Mouse (Mus musculus): ENCODE data around the gene Epha7. TPM values are rescaled to one million over a fixed set of nuclear protein-coding genes. Genes with fewer than 3 reads are reported as not detected.
A peak's percentile ranks its signal among the peaks of the same experiment; 100 is the strongest.

The Epha7 gene
- polyA plus RNA-seq, 1 experiment from 2014 or later: 68.0 TPM

- ATAC-seq (ENCODE audit: low FRiP score, low TSS enrichment): no peak
- Histone ChIP-seq H3K4me1 (ENCODE audit: control insufficient read depth, insufficient read depth, low read length) (no peaks in the 10 kb centered on the region), H3K36me3 (ENCODE audit: control insufficient read depth, insufficient read depth, low read length) (no peaks in the 10 kb centered on the region), H3K27ac (replicated peaks; ENCODE audit: low read depth, low read length) (no peak overlapping the region), H3K9ac (replicated peaks; ENCODE audit: low read length) (no peak overlapping the region), H3K4me2 (ENCODE audit: low read length) (no peak overlapping the region), H3K27me3 (ENCODE audit: control insufficient read depth, insufficient read depth, low read length) (no peaks in the 10 kb centered on the region), H3K9me3 (ENCODE audit: control insufficient read depth, low read length) (no peaks in the 10 kb centered on the region), H3K4me3 (replicated peaks; ENCODE audit: low read depth, low read length) (no peak overlapping the region)
- 72% methylated on average over 4 of the region's 4 CpGs for WGBS
- DNase-seq: no peak
Observed at GRCm38 (mm10) chr4:28910127-28910526, 97.2 kb downstream of the Epha7 start.

DNA sequence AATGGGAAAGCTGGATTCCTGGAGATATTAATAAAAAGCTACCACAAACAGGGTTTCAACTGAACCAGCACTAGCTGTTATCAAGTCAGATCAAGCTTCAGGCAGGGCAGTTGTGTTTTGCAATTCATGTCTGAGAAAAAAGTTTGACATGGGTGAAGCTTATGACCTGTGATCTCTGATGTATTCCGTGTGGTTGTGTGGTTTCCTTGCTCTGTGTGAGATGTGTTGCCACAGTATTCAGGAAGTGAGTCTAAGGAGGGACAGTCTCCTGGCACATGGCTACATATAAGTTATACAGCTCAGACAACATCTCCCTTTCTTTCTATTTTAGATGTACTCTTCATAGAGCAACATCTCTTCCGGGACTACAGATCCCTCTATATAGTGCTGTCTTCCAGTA, 99.1 kb downstream of the Epha7 start:
- no peaks in the 10 kb centered on the region for H3K36me3 ChIP-seq (ENCODE audit: control insufficient read depth, insufficient read depth, low read length)
- WGBS: 81% methylated on average over 2 of the region's 2 CpGs

GRCm38 (mm10) chr4:28913613-28914012, 100.7 kb downstream of the Epha7 start:
- Histone ChIP-seq H3K9me3 (ENCODE audit: control insufficient read depth, low read length) (no peaks in the 10 kb centered on the region), H3K4me1 (ENCODE audit: control insufficient read depth, insufficient read depth, low read length) (no peaks in the 10 kb centered on the region), H3K4me3 (replicated peaks; ENCODE audit: low read depth, low read length) (no peak overlapping the region), H3K27ac (replicated peaks; ENCODE audit: low read depth, low read length) (no peak overlapping the region), H3K4me2 (ENCODE audit: low read length) (no peak overlapping the region), H3K9ac (replicated peaks; ENCODE audit: low read length) (no peak overlapping the region), H3K27me3 (ENCODE audit: control insufficient read depth, insufficient read depth, low read length) (no peaks in the 10 kb centered on the region), H3K36me3 (ENCODE audit: control insufficient read depth, insufficient read depth, low read length) (no peaks in the 10 kb centered on the region)
- no peak for ATAC-seq (ENCODE audit: low FRiP score, low TSS enrichment)
- peak; percentile 33 for DNase-seq
- WGBS: 27% methylated on average over 2 of the region's 2 CpGs

More for the DNA sequence above, 99.1 kb downstream of the Epha7 start:
- no peak for ATAC-seq (ENCODE audit: low FRiP score, low TSS enrichment)
- Histone ChIP-seq H3K4me2 (ENCODE audit: low read length) (no peak overlapping the region), H3K9me3 (ENCODE audit: control insufficient read depth, low read length) (no peaks in the 10 kb centered on the region), H3K27ac (replicated peaks; ENCODE audit: low read depth, low read length) (no peak overlapping the region), H3K27me3 (ENCODE audit: control insufficient read depth, insufficient read depth, low read length) (no peaks in the 10 kb centered on the region), H3K4me3 (replicated peaks; ENCODE audit: low read depth, low read length) (no peak overlapping the region), H3K4me1 (ENCODE audit: control insufficient read depth, insufficient read depth, low read length) (no peaks in the 10 kb centered on the region), H3K9ac (replicated peaks; ENCODE audit: low read length) (no peak overlapping the region)
- DNase-seq: no peak

DNA sequence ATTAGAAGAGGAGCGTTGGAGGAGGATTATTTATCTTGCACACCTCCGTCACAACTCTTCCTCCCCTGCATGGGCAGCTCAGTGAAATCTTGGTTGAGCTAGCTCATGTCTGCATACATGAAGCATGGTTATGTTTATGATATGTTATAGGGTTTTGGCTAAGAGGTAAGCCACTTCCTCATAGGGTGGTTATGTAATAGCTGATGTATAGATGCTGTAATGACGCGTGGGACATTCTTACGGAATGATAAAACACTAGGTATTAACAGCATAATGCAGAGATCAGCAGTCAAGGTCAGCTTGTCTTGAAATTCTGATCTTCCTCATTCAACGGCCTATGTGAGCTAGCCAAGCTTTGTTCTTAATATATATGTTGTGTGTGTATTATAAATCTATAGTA, 107.7 kb downstream of the Epha7 start:
- DNase-seq (no peak), ATAC-seq (ENCODE audit: low FRiP score, low TSS enrichment) (no peak)
- H3K9ac ChIP-seq (replicated peaks; ENCODE audit: low read length): no peak overlapping the region
- H3K9me3 ChIP-seq (ENCODE audit: control insufficient read depth, low read length): no peaks in the 10 kb centered on the region
- H3K27ac ChIP-seq (replicated peaks; ENCODE audit: low read depth, low read length): no peak overlapping the region
- 91% methylated on average over 6 of the region's 6 CpGs for WGBS
- no peaks in the 10 kb centered on the region for H3K36me3 ChIP-seq (ENCODE audit: control insufficient read depth, insufficient read depth, low read length)
- H3K4me3 ChIP-seq (replicated peaks; ENCODE audit: low read depth, low read length): no peak overlapping the region
- H3K4me2 ChIP-seq (ENCODE audit: low read length): no peak overlapping the region
- H3K4me1 ChIP-seq (ENCODE audit: control insufficient read depth, insufficient read depth, low read length): no peaks in the 10 kb centered on the region
- H3K27me3 ChIP-seq (ENCODE audit: control insufficient read depth, insufficient read depth, low read length): no peaks in the 10 kb centered on the region

GRCm38 (mm10) chr4:28926072-28926471, 113.1 kb downstream of the Epha7 start:
- no peak for ATAC-seq (ENCODE audit: low FRiP score, low TSS enrichment)
- H3K27ac ChIP-seq (replicated peaks; ENCODE audit: low read depth, low read length): no peak overlapping the region
- WGBS: 95% methylated on average over 4 of the region's 4 CpGs
- no peaks in the 10 kb centered on the region for H3K36me3 ChIP-seq (ENCODE audit: control insufficient read depth, insufficient read depth, low read length)
- H3K4me1 ChIP-seq (ENCODE audit: control insufficient read depth, insufficient read depth, low read length): no peaks in the 10 kb centered on the region
- H3K9ac ChIP-seq (replicated peaks; ENCODE audit: low read length): no peak overlapping the region
- no peak overlapping the region for H3K4me2 ChIP-seq (ENCODE audit: low read length)
- no peak for DNase-seq
- no peaks in the 10 kb centered on the region for H3K27me3 ChIP-seq (ENCODE audit: control insufficient read depth, insufficient read depth, low read length)
- H3K4me3 ChIP-seq (replicated peaks; ENCODE audit: low read depth, low read length): no peak overlapping the region
- H3K9me3 ChIP-seq (ENCODE audit: control insufficient read depth, low read length): no peaks in the 10 kb centered on the region

- H3K36me3 ChIP-seq (ENCODE audit: control insufficient read depth, insufficient read depth, low read length): no peaks in the 10 kb centered on the region
- ATAC-seq (ENCODE audit: low FRiP score, low TSS enrichment) (no peak), DNase-seq (no peak)
- H3K4me3 ChIP-seq (replicated peaks; ENCODE audit: low read depth, low read length): no peak overlapping the region
- no peak overlapping the region for H3K9ac ChIP-seq (replicated peaks; ENCODE audit: low read length)
- no peak overlapping the region for H3K4me2 ChIP-seq (ENCODE audit: low read length)
- 90% methylated on average over 4 of the region's 4 CpGs for WGBS
- no peak overlapping the region for H3K27ac ChIP-seq (replicated peaks; ENCODE audit: low read depth, low read length)
- H3K9me3 ChIP-seq (ENCODE audit: control insufficient read depth, low read length): no peaks in the 10 kb centered on the region
- H3K4me1 ChIP-seq (ENCODE audit: control insufficient read depth, insufficient read depth, low read length): 0 out of 2 replicates have a peak, but pooled peaks cover 5% of the 10 kb centered on the region
- H3K27me3 ChIP-seq (ENCODE audit: control insufficient read depth, insufficient read depth, low read length): no peaks in the 10 kb centered on the region
Observed at GRCm38 (mm10) chr4:28933431-28933830, 120.5 kb downstream of the Epha7 start.

- ATAC-seq (ENCODE audit: low FRiP score, low TSS enrichment): no peak
- Histone ChIP-seq H3K4me2 (ENCODE audit: low read length) (no peak overlapping the region), H3K36me3 (ENCODE audit: control insufficient read depth, insufficient read depth, low read length) (no peaks in the 10 kb centered on the region), H3K27ac (replicated peaks; ENCODE audit: low read depth, low read length) (no peak overlapping the region), H3K27me3 (ENCODE audit: control insufficient read depth, insufficient read depth, low read length) (no peaks in the 10 kb centered on the region), H3K9me3 (ENCODE audit: control insufficient read depth, low read length) (no peaks in the 10 kb centered on the region), H3K9ac (replicated peaks; ENCODE audit: low read length) (no peak overlapping the region), H3K4me1 (ENCODE audit: control insufficient read depth, insufficient read depth, low read length) (0 out of 2 replicates have a peak, but pooled peaks cover 5% of the 10 kb centered on the region), H3K4me3 (replicated peaks; ENCODE audit: low read depth, low read length) (no peak overlapping the region)
- 48% methylated on average over 10 of the region's 10 CpGs for WGBS
- DNase-seq: peak; percentile 23
Observed at GRCm38 (mm10) chr4:28934802-28935201, 121.9 kb downstream of the Epha7 start.

- no peaks in the 10 kb centered on the region for H3K36me3 ChIP-seq (ENCODE audit: control insufficient read depth, insufficient read depth, low read length)
- ATAC-seq (ENCODE audit: low FRiP score, low TSS enrichment) (peak; percentile 24; the same call in 1 of the 2 replicates), DNase-seq (peak; percentile 50)
- H3K9ac ChIP-seq (replicated peaks; ENCODE audit: low read length): no peak overlapping the region
- no peaks in the 10 kb centered on the region for H3K9me3 ChIP-seq (ENCODE audit: control insufficient read depth, low read length)
- H3K27me3 ChIP-seq (ENCODE audit: control insufficient read depth, insufficient read depth, low read length): no peaks in the 10 kb centered on the region
- 56% methylated on average over 11 of the region's 11 CpGs for WGBS
- no peak overlapping the region for H3K4me3 ChIP-seq (replicated peaks; ENCODE audit: low read depth, low read length)
- peak overlapping the region; percentile 20 for H3K4me2 ChIP-seq (ENCODE audit: low read length)
- no peak overlapping the region for H3K27ac ChIP-seq (replicated peaks; ENCODE audit: low read depth, low read length)
- 0 out of 2 replicates have a peak, but pooled peaks cover 5% of the 10 kb centered on the region for H3K4me1 ChIP-seq (ENCODE audit: control insufficient read depth, insufficient read depth, low read length)
Observed at GRCm38 (mm10) chr4:28935567-28935966, 122.6 kb downstream of the Epha7 start.

DNA sequence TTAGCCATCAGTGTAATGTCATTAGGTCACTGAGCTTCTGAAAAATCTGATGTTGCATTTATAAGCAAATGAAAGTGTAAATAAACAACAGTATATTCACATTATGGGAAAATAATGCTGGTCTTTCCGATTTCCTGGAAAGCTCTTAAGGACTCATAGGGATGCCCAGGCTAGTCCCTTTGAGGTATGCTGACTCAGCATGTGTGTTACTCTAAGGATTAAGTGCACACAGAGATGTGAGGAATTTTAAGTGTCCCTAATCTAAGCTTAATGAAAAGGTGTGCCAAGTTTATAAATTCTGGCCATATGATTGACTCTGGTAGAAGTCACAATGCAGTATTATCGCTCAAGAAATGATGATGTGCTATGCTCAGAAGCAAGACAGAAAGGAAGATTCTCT, 127.8 kb downstream of the Epha7 start:
- WGBS: 96% methylated on average over 2 of the region's 2 CpGs
- ATAC-seq (ENCODE audit: low FRiP score, low TSS enrichment): no peak
- no peaks in the 10 kb centered on the region for H3K27me3 ChIP-seq (ENCODE audit: control insufficient read depth, insufficient read depth, low read length)

More for the DNA sequence above, 127.8 kb downstream of the Epha7 start:
- Histone ChIP-seq H3K9me3 (ENCODE audit: control insufficient read depth, low read length) (no peaks in the 10 kb centered on the region), H3K36me3 (ENCODE audit: control insufficient read depth, insufficient read depth, low read length) (no peaks in the 10 kb centered on the region), H3K4me2 (ENCODE audit: low read length) (no peak overlapping the region), H3K4me1 (ENCODE audit: control insufficient read depth, insufficient read depth, low read length) (no peaks in the 10 kb centered on the region), H3K27ac (replicated peaks; ENCODE audit: low read depth, low read length) (no peak overlapping the region), H3K9ac (replicated peaks; ENCODE audit: low read length) (no peak overlapping the region), H3K4me3 (replicated peaks; ENCODE audit: low read depth, low read length) (no peak overlapping the region)
- no peak for DNase-seq
